Mouse (Mus musculus) neural tube, embryonic 10.5 days (tissue): ENCODE measurements around the gene Galt.
"Not testable (repeated sequence)": the region's sequence is repeated elsewhere in the genome, so short reads cannot be mapped to it uniquely, and the experiment has no call there.

Experiments used
- DNase-seq: peaks from one replicate; pipeline ENCODE4 v3.0.0-alpha.2; 2017; ENCODE audit warnings: low spot score; ENCODE audit errors: extremely low spot score

Gene Galt

DNA sequence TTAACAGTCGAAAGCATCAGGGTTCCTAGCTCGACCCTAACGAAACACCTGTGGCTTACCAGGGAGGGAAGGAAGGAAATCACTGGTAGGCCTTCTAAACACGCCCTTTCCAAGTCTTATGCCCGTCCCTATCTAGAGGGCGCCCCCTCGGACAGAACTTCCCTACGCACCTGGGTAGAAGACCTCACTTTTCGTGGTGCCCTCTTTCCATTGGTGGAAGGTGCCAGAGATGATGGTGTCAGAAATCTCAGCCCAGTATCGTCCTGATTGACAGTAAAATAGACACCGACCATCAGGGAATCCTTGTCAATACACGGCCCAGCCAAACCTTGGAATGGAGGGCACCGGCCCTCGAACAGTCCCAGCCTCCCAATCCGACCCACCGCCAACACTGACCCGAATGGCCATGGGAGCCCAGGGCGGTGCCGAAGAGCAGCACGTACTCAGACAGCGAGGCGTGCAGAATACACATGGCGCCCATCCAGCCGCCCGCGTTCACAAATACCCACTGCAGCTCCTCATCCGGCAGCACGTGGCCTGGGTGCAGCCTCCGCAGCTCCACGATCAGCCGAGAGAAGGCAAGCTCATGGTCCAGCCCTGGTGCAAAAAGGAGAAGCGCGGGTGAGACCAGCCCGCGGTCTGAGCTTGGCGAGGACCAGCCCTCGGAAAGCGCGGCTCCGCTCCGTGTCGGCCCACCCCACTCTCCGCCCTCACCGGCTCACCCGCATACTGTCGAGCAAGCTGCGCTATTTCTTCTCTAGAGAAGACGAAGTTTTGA is 14.5 kb upstream of the Galt start:
- no peak for DNase-seq

DNA sequence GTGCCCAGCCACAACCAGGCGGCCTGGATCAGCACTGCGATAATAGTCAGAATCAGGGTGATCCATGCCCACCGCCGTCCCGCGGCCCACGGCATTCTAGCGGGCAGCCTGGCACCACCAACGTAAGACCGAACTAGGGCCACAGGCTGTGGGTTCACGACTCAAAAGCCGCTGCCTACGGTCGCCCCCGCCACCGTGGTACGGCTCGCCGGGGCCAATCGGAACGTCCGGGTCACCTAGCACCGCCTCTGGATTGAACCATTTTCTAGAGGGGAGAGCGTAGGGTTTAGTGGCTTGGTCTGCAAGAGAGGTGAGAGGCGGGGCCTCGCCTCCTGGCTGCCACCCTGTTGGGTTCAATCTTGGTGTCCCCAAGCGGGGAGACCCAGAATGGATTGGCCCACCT is 13.9 kb upstream of the Galt start:
- peak; percentile 93 for DNase-seq

DNA sequence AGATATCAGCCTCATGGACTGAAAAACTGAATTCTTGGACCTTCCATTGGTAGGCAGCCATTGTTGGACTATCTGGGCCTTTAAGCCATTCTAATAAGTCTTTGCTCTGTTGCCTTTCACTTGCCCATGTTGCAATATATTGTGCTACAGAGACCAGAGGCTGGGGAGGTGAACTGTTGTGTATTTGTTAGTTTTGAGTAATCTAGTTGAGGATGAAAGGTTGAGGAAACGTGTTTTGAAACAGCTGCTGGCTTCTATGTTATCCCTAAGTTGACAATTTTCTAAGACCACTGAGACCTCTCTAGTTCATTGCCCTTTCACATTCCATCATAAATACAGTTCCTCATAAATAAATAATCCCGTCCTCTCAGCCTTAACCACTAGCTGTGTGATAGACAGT is 10.9 kb upstream of the Galt start:
- DNase-seq = no peak

DNA sequence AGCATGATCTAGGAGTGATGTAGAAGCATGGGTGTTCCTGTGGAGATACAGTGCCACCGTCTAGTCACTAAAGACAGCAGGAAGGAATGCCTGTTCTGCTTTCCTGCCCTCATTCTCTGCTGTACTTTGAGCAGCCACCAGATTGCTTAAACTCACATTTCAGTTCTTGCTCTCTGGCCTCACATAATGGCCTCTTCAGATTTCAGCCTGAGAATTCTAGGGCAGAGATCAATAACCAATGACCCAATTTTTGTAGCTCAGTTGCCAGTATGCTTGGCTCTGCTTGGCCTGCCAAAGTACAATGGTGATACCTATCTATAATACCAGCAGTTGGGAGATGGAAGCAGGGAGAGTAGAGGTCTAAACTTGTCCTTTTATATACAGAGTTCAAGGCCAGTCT is 10.0 kb upstream of the Galt start:
- DNase-seq = no peak

DNA sequence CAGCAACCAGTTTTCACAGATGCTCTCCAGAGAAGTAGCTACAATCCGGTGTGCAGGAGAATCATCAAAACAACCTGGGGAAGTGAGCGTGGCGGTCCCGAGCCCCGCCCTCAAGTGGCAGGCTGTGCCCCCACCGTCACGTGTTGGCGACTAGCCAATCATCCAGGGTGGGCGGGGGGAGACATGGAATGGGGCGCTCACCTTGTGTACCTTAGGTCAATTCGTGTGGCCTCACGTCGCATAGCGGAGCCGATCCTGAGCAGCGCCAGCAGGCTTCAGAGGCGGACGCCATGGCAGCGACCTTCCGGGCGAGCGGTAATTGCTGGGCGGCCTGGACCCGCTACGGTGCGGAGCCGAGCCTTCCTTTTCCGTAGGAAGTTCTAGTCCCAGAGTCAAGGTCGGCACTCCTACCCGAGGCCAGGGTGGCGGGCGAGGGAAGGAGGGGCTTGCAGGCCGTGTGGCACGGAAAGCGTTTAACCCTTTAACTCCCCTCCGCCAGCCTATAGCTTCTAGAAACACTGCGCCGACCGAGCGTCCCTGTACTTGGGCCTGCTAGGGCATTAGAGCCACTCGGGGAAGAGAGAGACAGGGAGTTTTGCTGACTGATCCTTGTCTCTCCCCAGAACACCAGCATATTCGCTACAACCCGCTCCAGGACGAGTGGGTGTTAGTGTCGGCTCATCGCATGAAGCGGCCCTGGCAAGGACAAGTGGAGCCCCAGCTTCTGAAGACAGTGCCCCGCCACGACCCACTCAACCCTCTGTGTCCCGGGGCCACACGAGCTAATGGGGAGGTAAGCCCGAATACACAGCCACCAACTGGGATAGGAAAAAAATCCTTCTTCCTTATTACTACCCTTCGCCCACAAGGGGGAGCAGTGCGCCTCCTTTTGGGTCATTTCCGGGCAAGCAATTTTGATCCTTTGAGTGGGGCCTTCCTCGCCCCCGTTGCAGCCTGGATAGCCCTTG is 594 bp downstream of the Galt start, which contains the start of gene Sigmar1:
TSS of gene Sigmar1 (minus strand) at position 820 of the 968 bp plus-strand sequence.
- peak; percentile 85 for DNase-seq

DNA sequence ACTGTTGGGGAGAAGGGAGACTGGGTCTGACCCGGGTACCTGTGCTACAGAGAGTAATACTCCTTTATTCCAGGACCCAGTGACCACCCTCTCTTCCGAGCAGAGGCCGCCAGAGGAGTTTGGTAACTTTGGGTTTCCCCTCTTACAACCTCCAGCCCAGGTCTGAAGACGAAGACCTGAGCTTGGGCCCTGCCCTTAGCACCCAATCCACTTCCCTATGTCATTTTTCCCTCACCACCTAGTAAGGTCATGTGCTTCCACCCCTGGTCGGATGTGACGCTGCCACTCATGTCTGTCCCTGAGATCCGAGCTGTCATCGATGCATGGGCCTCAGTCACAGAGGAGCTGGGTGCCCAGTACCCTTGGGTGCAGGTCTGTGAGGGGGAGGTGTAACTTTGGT is 1.4 kb downstream of the Galt start:
- no peak for DNase-seq

DNA sequence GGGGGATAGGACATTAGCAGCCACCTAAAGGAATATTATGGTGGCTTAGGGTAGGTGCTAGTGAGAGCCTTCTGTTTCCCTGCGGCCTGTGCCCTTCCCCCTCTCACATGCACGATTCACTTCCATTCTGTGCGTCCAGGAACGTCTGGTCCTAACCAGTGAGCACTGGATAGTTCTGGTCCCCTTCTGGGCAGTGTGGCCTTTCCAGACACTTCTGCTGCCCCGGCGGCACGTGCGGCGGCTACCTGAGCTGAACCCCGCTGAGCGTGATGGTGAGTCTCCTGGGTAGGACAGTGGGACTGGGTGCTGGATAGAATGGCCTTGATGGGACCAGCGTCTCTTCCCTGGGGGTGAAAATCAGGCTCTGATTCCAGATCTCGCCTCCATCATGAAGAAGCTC is 2.3 kb downstream of the Galt start:
- no peak for DNase-seq

DNA sequence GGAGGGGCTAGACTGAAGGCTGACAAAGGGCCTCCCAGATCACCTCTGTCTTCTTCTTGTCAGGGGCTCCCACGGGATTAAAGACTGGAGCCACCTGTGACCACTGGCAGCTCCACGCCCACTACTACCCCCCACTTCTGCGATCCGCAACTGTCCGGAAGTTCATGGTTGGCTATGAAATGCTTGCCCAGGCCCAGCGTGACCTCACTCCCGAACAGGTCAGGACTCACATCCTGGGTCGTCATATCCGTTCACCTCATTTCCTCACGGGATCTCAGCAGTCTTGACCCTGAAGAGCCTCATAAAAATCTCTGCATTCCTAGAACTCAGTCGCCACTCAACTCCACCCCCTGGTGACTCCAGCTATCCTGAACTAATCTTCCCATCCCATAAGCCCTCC is 3.0 kb downstream of the Galt start:
- DNase-seq = no peak

DNA sequence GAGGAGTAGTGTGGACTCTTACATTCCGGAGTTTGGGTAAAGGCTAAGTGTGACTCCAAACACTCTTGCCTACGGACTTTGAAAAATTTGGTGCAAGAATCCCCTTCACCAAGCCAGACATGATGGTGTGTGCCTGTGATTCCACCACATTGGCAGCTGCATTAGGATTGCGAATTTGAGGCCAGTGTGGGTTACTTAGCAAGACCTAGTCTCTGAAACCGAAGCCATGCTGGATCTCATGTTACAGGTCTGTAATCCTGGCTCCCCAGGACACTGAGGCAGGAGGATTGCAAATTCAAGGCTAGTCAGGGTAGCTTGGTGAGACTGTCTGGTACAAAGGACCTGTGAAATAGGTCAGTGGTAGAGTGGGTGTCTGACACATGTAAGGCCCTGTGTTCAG is 3.7 kb downstream of the Galt start:
- DNase-seq = no peak

DNA sequence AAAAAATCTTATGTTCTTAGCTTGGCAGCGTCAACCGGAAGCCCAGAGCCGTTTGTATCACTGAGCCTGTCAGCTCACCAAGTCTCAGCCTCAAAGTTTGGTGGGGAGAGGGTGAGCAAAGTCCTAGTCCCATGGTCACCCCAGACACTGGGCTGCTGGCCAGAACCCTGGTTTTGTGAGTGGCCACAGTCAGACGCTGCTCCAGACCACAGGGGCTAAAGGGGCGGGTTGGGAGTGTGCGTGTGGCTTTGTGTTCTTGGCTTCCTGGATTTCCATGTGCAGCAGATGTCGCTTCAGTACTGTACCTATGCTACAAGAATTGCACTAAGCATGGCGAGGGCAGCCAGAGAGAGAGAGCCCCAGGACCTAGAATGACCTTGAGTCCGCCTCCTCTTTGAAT is 4.2 kb downstream of the Galt start:
- DNase-seq = no peak

DNA sequence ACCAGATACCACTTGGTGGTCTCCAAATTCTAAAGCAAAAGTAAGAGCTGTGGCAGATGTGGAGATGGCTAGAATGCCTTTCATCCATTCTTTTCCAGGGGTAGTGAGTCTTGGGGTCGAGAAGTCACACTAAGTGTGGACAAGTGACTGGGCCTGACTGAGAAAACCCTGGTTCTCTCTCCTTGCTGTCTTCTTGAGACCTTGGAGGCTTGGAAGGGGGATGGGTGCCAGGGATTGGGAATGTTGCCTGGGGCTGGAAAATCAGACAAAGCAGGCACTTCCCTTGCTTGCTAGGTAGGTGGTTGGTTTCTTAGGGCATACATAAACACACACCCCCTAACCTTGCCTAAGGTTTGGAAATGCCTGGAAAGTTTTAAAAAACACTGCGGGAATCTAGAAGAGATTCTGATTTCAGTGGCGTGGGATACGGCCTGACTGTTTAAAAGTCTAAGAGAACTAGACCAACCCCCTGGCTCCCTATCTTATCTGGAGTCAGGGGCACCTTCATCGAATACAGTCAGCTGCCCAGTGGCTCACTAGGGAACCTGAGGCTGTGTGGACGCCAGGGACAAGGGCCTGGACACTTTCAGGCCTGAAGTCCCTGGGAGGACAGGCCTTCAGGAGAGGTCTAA is 4.7 kb downstream of the Galt start:
- DNase-seq = no peak

DNA sequence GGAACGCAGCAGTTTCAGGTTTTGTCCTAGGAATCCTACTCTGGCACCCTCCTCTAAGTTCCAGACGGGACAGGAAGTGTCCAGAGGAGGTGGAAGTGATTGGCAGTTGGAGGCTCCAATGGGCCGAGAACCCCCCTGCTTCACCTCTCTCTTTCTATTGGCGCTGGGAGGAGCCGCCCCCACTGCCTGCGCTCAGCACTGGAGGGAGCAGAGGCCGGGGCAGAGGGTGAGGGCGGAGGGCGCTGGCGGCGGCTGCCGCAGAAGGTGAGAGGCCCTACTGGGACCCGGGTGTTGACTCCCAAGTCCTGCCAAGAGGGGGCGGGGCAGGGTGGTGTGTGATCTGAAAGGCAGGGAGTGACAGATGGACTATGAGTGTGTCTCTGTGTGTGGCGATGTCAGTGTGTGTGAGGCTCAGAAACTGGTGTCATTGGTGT is 5.3 kb downstream of the Galt start:
- peak; percentile 83 for DNase-seq

DNA sequence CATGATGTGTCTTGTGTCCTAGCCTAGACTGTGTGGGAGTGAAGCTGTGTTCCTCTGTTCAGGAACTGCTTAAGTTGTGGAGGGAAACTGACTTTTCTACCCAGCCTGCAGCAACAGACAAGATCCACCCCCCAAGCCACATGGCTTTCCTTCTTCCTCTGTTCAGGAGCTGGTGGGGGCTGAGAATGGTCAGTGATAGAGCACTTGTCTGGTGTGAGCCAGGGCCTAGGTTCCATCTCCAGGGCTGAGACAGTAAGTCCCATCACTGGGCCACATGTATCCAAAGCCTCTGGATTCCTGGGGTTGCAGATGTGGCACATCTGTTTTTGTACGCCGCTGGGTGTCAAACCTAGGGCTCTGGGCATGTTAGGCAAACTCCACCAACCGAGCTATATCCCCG is 5.9 kb downstream of the Galt start:
- no peak for DNase-seq

DNA sequence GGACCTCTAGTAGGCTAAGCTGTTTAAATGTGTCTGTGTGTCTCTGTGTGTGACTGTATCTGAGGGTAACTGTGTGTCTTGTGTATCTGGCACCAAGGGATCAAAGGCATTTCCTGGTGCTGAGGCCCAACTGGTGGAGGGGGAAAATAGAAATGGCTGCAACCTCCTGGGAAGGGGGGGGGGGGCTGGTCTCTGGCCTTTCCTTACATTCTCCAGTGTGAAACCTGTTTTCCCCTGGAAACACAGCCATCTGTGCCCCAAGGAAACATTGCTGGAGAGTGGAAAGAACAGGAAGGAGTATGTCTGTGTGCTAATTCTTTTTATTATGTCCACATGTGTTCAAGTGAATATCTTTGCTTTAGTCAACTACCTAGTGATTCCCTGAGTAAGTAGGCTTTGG is 6.7 kb downstream of the Galt start:
- no peak for DNase-seq

DNA sequence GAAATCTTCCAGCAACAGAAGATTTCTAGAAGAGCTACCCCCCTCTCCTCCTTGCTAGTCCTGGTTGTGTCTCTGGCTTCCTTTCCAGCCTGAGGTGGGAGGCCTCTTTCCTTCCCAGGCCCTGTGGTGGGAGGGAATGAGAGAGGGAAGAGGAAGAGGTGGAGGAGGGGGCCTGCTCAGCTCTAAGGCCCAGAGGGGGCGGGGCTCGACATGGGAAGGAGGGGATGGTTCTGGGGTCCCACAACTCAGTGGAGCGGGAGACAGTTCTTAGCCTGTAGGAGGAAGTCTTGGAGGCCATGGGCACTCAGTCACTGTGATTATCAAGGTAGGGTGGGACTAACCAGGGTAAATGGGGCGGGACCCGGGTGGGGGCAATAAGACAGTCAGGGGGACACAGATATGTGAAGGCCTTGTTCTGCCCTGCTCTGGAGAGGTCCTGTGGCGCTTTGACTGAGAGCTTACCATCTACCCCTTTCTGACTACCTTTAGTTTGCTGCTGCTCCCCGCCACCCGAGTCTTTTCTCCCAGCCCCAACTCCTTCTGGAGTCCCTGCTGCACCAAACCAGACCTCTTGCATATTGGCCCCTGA is 7.2 kb downstream of the Galt start:
- DNase-seq = peak; percentile 38

DNA sequence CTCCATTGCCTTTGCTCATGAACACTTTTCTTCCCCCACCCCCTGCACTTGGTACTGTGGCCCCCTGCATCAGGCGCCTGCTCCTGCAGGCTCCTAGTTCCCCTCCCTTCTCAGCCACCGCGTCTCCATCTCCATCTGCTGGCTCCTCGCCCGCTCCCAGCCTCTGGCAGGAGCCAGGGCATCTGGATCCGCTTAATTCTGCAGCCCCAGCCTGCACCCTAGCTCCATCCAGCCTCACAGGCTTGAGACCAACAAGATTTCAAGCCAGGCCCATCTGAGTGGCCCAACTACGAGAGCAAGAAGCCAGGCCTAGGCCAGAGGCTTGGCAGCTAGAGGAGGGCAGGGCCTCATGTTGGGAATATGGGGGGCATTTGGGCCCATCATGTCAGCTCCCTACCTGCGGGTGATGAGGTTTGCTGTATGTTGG is 7.7 kb downstream of the Galt start:
- peak; percentile 36 for DNase-seq

DNA sequence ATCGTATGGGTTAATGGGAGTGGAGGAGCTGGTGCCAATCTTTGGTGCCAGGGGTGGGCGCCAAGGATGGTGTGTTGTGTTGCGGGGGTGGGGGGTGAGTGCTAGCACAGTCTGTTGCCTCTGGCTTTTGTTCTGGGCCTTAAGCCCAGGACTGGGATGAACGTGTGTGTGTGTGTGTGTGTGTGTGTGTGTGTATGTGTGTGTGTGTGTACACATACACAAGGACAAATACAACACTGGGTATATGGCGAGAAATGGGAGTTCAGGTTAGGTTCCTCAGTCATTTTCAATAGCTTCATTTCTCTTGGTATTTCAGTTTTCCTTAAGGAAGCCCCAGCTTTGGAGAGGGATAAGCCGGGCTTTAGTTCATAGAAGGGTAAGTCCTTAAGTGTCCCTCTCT is 8.1 kb downstream of the Galt start:
- not testable (repeated sequence) for DNase-seq

DNA sequence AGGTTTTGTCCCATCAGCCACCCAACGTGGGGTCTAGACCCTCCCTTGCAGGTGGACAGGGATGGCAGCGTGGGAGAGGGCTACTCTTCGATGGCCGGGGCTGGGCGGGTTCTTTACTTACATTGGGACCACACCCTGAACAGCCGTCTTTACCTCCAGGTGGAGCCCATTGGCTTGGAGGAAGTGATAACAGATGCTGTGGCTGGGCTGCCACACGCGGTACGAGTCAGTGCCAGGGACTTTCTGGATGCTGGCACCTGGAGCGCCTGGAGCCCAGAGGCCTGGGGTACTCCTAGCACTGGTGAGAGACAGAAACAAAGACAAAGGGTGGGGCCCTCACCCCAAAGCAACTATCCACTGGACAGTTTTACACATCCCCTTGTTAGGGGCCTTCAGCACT is 12.3 kb downstream of the Galt start:
- DNase-seq = not testable (repeated sequence)

DNA sequence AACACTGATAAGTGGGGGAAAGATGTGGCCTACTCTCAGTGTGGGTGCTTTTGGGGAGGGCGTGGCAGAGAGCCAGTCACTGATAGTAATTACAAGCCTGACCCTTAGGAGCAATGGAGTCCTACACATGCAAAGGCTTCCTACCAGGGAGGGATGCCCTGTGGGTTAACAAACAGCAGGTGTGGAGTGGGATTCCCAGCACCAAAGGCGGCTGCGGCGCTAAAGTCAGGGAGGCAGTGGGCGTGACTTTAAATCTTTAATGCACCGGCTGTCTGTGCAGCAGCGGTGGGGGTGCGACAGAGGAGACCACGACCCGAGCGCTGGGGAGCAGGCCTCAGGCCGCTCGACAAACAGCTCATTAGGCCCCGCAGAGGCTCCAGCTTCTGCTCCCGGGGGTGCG is 17.9 kb downstream of the Galt start:
- not testable (repeated sequence) for DNase-seq

DNA sequence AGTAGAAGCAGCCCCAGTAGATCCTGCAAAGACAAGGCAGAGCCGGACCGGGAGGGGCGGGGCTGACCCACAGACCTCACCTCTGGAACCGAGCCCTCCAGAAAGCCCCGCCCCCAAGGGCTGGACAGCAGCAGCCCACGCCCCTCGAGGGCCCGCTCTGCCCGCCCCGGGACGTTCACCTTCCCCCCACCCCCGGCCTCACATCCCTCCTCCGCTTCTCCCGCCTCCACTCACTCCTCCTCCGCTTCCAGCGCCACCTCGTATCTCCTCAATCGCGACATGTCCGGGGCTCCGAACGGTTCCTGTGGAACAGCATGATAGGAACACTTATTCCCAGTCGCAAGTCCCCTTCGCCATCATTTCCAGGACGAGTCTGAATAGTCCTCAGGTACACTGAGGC is 18.5 kb downstream of the Galt start:
- DNase-seq = peak; percentile 56

DNA sequence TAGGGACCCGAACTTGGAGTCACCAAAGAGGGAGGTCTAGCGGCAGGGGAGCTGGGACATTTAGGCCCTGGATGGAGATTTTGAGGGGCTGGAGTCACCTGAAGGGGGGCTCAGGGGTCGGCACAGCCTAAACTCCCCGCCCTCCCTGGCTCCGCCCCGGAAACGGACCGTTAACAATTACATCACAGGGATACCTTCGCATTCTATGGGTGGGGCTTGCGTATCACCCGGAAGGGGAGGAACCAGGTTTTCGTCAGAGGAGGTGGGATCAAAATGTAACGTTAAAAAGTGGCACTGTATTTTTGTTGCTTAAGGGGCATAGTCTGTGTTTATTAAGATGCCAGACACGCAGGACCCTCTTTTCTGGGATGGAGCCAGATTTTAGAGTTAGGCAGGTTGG is 19.0 kb downstream of the Galt start, which contains the start of gene Ccl27a:
TSS of gene Ccl27a (minus strand) at position 246 of the 400 bp plus-strand sequence.
- peak; percentile 74 for DNase-seq
